Mouse (Mus musculus): ENCODE results near the gene Chmp2a.

DNA sequence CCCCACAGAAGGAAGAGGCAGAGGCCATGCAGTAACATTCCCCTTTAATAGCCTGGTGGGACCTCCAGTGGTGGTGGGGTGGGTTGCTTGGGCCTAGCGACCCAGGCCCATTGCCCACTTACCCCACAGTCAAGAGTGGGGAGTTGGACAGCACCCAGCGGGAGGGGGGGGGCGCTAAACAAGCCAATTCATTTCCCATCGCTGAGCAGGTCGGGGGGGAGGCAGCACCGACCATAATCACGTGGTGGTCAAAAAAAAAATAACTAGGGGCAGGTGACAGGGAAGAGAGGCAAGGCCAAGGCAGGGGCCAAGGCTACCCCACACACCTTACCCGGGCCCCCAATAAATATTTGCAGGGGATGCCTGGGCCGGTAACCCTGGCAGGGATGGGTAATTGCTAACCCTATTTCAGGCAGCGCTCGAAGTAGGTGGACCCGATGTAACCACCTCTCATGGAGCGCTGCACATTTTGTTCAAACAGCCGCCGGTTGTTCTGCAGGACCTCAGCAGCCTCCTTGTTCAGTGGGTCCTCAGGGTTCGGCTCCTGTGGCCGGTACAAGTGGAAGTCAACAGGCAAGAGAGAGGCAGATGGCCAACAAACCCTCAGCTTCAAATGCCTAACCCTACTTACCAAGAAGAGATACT, 726 bp upstream of the Chmp2a start:
- no peak for TF ChIP-seq CTCF (IDR thresholded peaks at IDR 0.05; ENCODE audit: extremely low read depth, insufficient read depth, low read length)
- TF ChIP-seq POLR2A (IDR thresholded peaks at IDR 0.05; ENCODE audit: extremely low read depth, insufficient read depth, low read length), result no peak

Data from cortical plate, adult 2 months (tissue).